Mouse (Mus musculus): ENCODE data around the gene Tldc2.

Tldc2 gene

GRCm38 (mm10) chr2:157078793-157079700 lies 7.8 kb upstream of the Tldc2 start, which contains the start of gene Soga1:
Gene Soga1 (minus strand): TSS chr2:157079254.
- DNase-seq (ENCODE audit: low spot score) = no peak

- DNase-seq (ENCODE audit: low spot score) = no peak
Observed at GRCm38 (mm10) chr2:157079701-157080180, 7.1 kb upstream of the Tldc2 start.

GRCm38 (mm10) chr2:157081331-157081730 lies 5.5 kb upstream of the Tldc2 start:
- no peak for DNase-seq (ENCODE audit: low spot score)

- no peak for DNase-seq (ENCODE audit: low spot score)
Observed at GRCm38 (mm10) chr2:157081960-157082359, 4.9 kb upstream of the Tldc2 start.

- no peak for DNase-seq (ENCODE audit: low spot score)
Observed at GRCm38 (mm10) chr2:157084831-157085585, 1.8 kb upstream of the Tldc2 start.

- DNase-seq (ENCODE audit: low spot score) = no peak
Observed at GRCm38 (mm10) chr2:157087536-157088317, 872 bp downstream of the Tldc2 start.

GRCm38 (mm10) chr2:157092024-157092423 lies 5.2 kb downstream of the Tldc2 start:
- no peak for DNase-seq (ENCODE audit: low spot score)

GRCm38 (mm10) chr2:157095005-157095755 lies 8.3 kb downstream of the Tldc2 start:
- DNase-seq (ENCODE audit: low spot score) = no peak

GRCm38 (mm10) chr2:157099532-157100318 lies 12.9 kb downstream of the Tldc2 start:
- DNase-seq (ENCODE audit: low spot score) = no peak

GRCm38 (mm10) chr2:157100319-157100605 lies 13.4 kb downstream of the Tldc2 start:
- DNase-seq (ENCODE audit: low spot score) = no peak

GRCm38 (mm10) chr2:157101650-157102049 lies 14.8 kb downstream of the Tldc2 start:
- DNase-seq (ENCODE audit: low spot score) = no peak

GRCm38 (mm10) chr2:157102256-157102655 lies 15.4 kb downstream of the Tldc2 start:
- no peak for DNase-seq (ENCODE audit: low spot score)

- DNase-seq (ENCODE audit: low spot score) = no peak
Observed at GRCm38 (mm10) chr2:157104454-157104853, 17.6 kb downstream of the Tldc2 start.

GRCm38 (mm10) chr2:157108236-157108635 lies 21.4 kb downstream of the Tldc2 start:
- DNase-seq (ENCODE audit: low spot score) = no peak

- no peak for DNase-seq (ENCODE audit: low spot score)
Observed at GRCm38 (mm10) chr2:157116964-157117363, 30.1 kb downstream of the Tldc2 start.

GRCm38 (mm10) chr2:157118556-157118955 lies 31.7 kb downstream of the Tldc2 start:
- no peak for DNase-seq (ENCODE audit: low spot score)

- no peak for DNase-seq (ENCODE audit: low spot score)
Observed at GRCm38 (mm10) chr2:157119075-157119474, 32.2 kb downstream of the Tldc2 start.

- DNase-seq (ENCODE audit: low spot score) = no peak
Observed at GRCm38 (mm10) chr2:157121766-157122165, 34.9 kb downstream of the Tldc2 start.

GRCm38 (mm10) chr2:157125246-157125645 lies 38.4 kb downstream of the Tldc2 start:
- no peak for DNase-seq (ENCODE audit: low spot score)

- DNase-seq (ENCODE audit: low spot score) = no peak
Observed at GRCm38 (mm10) chr2:157127370-157127769, 40.5 kb downstream of the Tldc2 start.

- DNase-seq (ENCODE audit: low spot score) = no peak
Observed at GRCm38 (mm10) chr2:157128072-157128471, 41.2 kb downstream of the Tldc2 start.

All from layer of hippocampus, adult 9-10 months (tissue).